Mouse (Mus musculus): ENCODE data around the gene Tmem156.

DNA sequence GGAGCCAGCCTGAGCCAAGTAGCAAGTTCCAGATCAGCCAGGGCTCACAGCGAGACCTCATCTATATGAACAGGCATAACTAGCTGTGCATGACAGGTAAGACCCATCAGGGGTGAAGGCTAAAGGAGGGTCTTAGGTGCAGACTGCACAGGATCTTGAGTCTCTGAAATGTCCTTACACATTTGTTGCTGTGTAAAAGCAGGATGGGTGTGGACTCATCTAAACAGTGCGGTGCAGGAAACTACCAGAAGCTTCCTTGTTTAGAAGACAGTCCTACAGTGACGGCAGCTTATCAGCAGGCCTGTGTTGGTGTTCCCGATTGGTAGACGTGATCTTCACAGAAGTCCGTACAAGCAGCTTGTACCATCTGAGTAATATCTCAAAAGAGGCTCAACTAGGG is 21.4 kb upstream of the Tmem156 start:
- TF ChIP-seq CTCF (IDR thresholded peaks at IDR 0.05; ENCODE audit: extremely low read depth, insufficient read depth, low read length), result no peak
- no peak for TF ChIP-seq POLR2A (IDR thresholded peaks at IDR 0.05; ENCODE audit: extremely low read depth, insufficient read depth, low read length)

Data from cortical plate, adult 2 months (tissue).